Mouse (Mus musculus) heart, embryonic 10.5 days (tissue): ENCODE measurements at regions not wholly inside any gene's neighbourhood (a gene's known extent, or its start where the extent isn't known, plus 50 kb on each side); places are given as distances from the start of the nearest gene placed in this dataset. TPM values are rescaled to one million over a fixed set of nuclear protein-coding genes. Genes with fewer than 3 reads are reported as not detected.

Source experiments
- DNase-seq: peaks from one replicate; pipeline ENCODE4 v3.0.0-alpha.2; 2017; ENCODE audit warnings: low spot score
- H3K27ac ChIP-seq: fragments of 300-500 bp; sonication (generic); 2 replicates; pipeline ENCODE4 v1.5.1; 2016; ENCODE audit warnings: mild to moderate bottlenecking
- H3K27me3 ChIP-seq: fragments of 300-500 bp; sonication (generic); 2 replicates; pipeline ENCODE4 v1.6.1; 2016; ENCODE audit warnings: mild to moderate bottlenecking; ENCODE audit not compliant: poor library complexity, insufficient read depth, severe bottlenecking
- H3K36me3 ChIP-seq: fragments of 300-500 bp; sonication (generic); 2 replicates; pipeline ENCODE4 v1.6.1; 2016; ENCODE audit warnings: mild to moderate bottlenecking, moderate library complexity
- H3K4me1 ChIP-seq: fragments of 300-500 bp; sonication (generic); 2 replicates; pipeline ENCODE4 v1.6.1; 2016; ENCODE audit warnings: mild to moderate bottlenecking
- H3K4me3 ChIP-seq: fragments of 300-500 bp; sonication (generic); 2 replicates; pipeline ENCODE4 v1.5.1; 2016; ENCODE audit warnings: mild to moderate bottlenecking, moderate library complexity
- H3K9me3 ChIP-seq: fragments of 300-500 bp; sonication (generic); 2 replicates; pipeline ENCODE4 v1.6.1; 2016; ENCODE audit warnings: mild to moderate bottlenecking, moderate library complexity
- WGBS: fragments of 180-500 bp; shearing (Covaris S2); methylation state at CpG from one replicate; pipeline ENCODE4 v1.1.7; 2016; 5-methylcytosine and 5-hydroxymethylcytosine counted together
- microRNA-seq: library from miRNA; unstranded; fragments of <30 nt; microRNA quantifications from one replicate; pipeline ENCODE4, GENCODE M21; 2017

GRCm38 (mm10) chr2:84258339-84259006 is 166.7 kb downstream of the Calcrl start:
- 92% methylated on average over 2 of the region's 2 CpGs for WGBS
- H3K4me1 ChIP-seq, result no peaks in the 10 kb centered on the region
- no peak for DNase-seq
- H3K27me3 ChIP-seq, result no peaks in the 10 kb centered on the region
- no peaks in the 10 kb centered on the region for H3K36me3 ChIP-seq
- H3K9me3 ChIP-seq, result no peaks in the 10 kb centered on the region
- H3K27ac ChIP-seq, result no peak overlapping the region
- H3K4me3 ChIP-seq, result no peak overlapping the region

- Histone ChIP-seq H3K4me3 (no peak overlapping the region), H3K4me1 (no peaks in the 10 kb centered on the region), H3K9me3 (no peaks in the 10 kb centered on the region), H3K27me3 (no peaks in the 10 kb centered on the region), H3K27ac (no peak overlapping the region), H3K36me3 (no peaks in the 10 kb centered on the region)
- WGBS, result 76% methylated on average over 1 of the region's 1 CpGs
- no peak for DNase-seq
Observed at GRCm38 (mm10) chr2:84259222-84259621, 166.0 kb downstream of the Calcrl start.

DNA sequence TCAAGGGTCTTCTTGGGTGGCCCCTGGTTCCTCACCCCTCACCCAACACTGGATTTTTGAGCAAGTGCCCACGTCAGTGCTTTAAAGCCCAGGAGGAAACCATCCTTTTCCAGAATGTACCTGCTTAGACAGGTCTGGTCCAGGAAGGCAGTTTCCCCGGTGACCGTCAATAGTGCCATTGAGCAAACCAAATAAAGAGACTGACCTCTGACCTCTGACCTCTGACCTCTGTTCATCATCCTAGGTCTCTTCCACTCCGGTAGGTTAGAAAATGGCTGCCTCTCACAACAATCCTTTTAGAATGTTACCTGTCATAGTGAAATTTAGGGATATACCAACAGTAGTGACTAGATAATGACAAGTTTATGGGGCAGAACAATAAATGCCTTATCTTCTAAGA is 164.5 kb downstream of the Calcrl start:
- Histone ChIP-seq H3K4me1 (no peaks in the 10 kb centered on the region), H3K27me3 (no peaks in the 10 kb centered on the region), H3K9me3 (no peaks in the 10 kb centered on the region), H3K4me3 (no peak overlapping the region), H3K27ac (no peak overlapping the region), H3K36me3 (no peaks in the 10 kb centered on the region)
- no peak for DNase-seq
- 76% methylated on average over 4 of the region's 4 CpGs for WGBS

DNA sequence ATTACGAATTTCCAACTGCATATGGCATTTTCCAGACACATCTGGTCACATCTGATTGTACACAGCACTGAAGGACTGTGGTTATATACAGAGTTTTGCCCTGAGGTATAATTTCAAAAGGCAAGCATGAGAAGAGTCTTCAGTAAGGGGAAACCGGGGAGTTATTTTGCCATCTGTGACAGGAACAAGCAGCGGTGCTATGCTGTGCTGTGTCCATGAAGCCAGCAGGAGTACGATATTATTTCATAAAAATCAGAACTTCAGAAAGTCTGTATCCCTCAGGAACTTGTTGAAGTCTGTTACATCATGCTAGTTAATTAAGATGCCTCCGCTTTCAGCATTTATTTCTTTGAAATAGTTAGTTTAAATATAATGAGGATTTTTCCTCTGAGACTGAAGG is 163.7 kb downstream of the Calcrl start:
- Histone ChIP-seq H3K36me3 (no peaks in the 10 kb centered on the region), H3K4me3 (no peak overlapping the region), H3K4me1 (no peaks in the 10 kb centered on the region), H3K27ac (no peak overlapping the region), H3K27me3 (no peaks in the 10 kb centered on the region), H3K9me3 (no peaks in the 10 kb centered on the region)
- DNase-seq, result no peak
- WGBS, result 86% methylated on average over 5 of the region's 5 CpGs

GRCm38 (mm10) chr2:84264485-84264884 is 160.7 kb downstream of the Calcrl start:
- H3K4me3 ChIP-seq, result no peak overlapping the region
- 67% methylated on average over 2 of the region's 2 CpGs for WGBS
- DNase-seq, result no peak
- H3K9me3 ChIP-seq, result no peaks in the 10 kb centered on the region
- peaks cover 2% of the 10 kb centered on the region; the same call in 1 of the 2 replicates for H3K4me1 ChIP-seq
- H3K27me3 ChIP-seq, result no peaks in the 10 kb centered on the region
- H3K36me3 ChIP-seq, result no peaks in the 10 kb centered on the region
- no peak overlapping the region for H3K27ac ChIP-seq

DNA sequence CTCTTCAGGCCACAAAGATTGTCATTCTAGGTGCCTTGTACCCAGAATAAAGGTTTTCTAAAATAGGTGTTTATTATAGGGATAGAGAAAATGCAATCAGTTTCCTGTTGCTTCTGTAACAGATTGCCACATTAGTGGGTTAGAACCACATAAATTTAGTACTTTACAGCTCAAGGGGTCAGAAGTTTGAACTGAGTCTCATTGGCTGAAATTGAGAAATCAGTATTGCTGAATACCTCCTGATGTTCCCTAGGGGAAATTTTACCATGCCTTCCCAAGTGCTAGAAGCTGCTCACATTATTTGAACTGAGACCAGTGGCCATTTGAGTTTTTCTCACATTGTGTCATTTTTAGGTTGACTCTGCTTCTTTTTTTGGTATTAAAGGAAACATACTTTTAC is 160.2 kb downstream of the Calcrl start:
- Histone ChIP-seq H3K27me3 (no peaks in the 10 kb centered on the region), H3K9me3 (no peaks in the 10 kb centered on the region), H3K4me1 (peaks cover 2% of the 10 kb centered on the region; the same call in 1 of the 2 replicates), H3K4me3 (no peak overlapping the region), H3K27ac (no peak overlapping the region), H3K36me3 (no peaks in the 10 kb centered on the region)
- no peak for DNase-seq

- Histone ChIP-seq H3K4me1 (peaks cover 2% of the 10 kb centered on the region; the same call in 1 of the 2 replicates), H3K4me3 (no peak overlapping the region), H3K36me3 (no peaks in the 10 kb centered on the region), H3K9me3 (no peaks in the 10 kb centered on the region), H3K27me3 (no peaks in the 10 kb centered on the region), H3K27ac (no peak overlapping the region)
- no peak for DNase-seq
- 54% methylated on average over 4 of the region's 4 CpGs for WGBS
Observed at GRCm38 (mm10) chr2:84266158-84266557, 159.1 kb downstream of the Calcrl start.

GRCm38 (mm10) chr2:84266883-84267554 is 158.2 kb downstream of the Calcrl start:
- Histone ChIP-seq H3K4me1 (peaks cover 2% of the 10 kb centered on the region; the same call in 1 of the 2 replicates), H3K4me3 (no peak overlapping the region), H3K27ac (no peak overlapping the region), H3K9me3 (no peaks in the 10 kb centered on the region), H3K27me3 (no peaks in the 10 kb centered on the region), H3K36me3 (no peaks in the 10 kb centered on the region)
- WGBS, result 53% methylated on average over 6 of the region's 6 CpGs
- DNase-seq, result no peak

DNA sequence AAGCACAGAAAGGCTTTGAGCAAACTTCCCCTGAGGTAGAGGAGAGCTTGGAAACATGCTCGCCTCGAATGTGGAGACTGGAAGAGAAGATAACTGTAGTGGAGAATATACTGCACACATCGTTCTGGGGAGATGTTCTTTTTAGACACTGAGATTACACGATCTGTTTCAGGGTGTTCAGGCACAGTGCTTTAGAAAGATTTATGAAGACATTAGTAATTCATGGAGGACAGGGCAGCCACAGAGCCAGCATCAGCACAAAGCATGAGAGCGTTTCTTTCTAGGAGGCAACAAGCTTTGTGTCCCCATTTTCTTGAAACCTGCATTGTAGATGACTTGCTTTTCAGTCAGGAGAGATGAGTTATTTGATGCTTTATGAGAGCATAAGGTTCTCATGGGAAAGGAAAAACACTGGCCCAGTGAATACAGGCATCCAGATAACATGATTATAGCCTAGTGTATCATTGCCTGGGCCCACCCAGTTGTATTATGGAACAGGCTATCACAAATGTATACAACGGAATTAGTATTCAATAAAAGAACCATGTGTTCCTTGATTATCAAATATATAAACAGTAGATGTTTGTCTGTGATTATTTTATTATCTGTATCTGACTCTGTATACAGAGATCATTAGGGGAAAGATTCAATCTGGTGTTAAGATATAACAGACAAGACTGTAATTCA is 151.0 kb downstream of the Calcrl start:
- Histone ChIP-seq H3K4me1 (no peaks in the 10 kb centered on the region), H3K36me3 (no peaks in the 10 kb centered on the region), H3K4me3 (no peak overlapping the region), H3K27ac (no peak overlapping the region), H3K9me3 (no peaks in the 10 kb centered on the region), H3K27me3 (no peaks in the 10 kb centered on the region)
- no peak for DNase-seq
- WGBS, result 65% methylated on average over 6 of the region's 6 CpGs

DNA sequence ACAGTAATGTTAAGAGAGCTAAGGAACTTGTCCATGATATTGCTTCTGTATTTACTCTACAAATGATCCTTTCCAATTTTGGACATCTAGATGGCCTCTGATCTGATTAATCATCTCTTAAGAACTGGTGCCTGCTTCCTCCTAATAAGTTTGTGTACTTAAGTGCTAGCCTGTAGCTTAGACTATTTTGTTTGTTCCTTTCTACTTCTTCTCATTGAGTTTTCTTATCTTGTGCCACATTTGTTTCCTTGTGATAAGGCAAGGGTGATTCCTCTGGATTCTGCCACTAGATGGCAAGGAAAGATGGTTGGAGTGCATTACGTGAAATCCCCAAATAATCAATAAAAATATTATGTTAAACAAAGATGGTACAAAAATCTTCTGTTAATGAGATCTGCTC is 148.0 kb downstream of the Calcrl start:
- no peaks in the 10 kb centered on the region for H3K9me3 ChIP-seq
- H3K27ac ChIP-seq, result no peak overlapping the region
- H3K36me3 ChIP-seq, result no peaks in the 10 kb centered on the region
- H3K27me3 ChIP-seq, result no peaks in the 10 kb centered on the region
- 62% methylated on average over 1 of the region's 1 CpGs for WGBS
- H3K4me1 ChIP-seq, result no peaks in the 10 kb centered on the region
- no peak for DNase-seq
- no peak overlapping the region for H3K4me3 ChIP-seq

Small RNAs in the stretch of these regions (microRNA-seq; reads per million reads assigned to microRNA genes)
- not detected for gene Gm25972
